Mouse (Mus musculus): ENCODE results near the gene Sbno2. TPM values are rescaled to one million over a fixed set of nuclear protein-coding genes. Genes with fewer than 3 reads are reported as not detected.

Sbno2 gene
- total RNA-seq, 4 experiments from 2014 or later = 9.5 to 12.0 (median 11.1) TPM

GRCm38 (mm10) chr10:80092690-80093089 is 12.7 kb downstream of the Sbno2 start:
- DNase-seq (ENCODE audit: low spot score) = no peak

- no peak for DNase-seq (ENCODE audit: low spot score)
Observed at GRCm38 (mm10) chr10:80091527-80091926, 13.8 kb downstream of the Sbno2 start.

GRCm38 (mm10) chr10:80089146-80089545 is 16.2 kb downstream of the Sbno2 start:
- no peak for DNase-seq (ENCODE audit: low spot score)

GRCm38 (mm10) chr10:80087483-80087882 is 17.9 kb downstream of the Sbno2 start:
- no peak for DNase-seq (ENCODE audit: low spot score)

- DNase-seq (ENCODE audit: low spot score) = no peak
Observed at GRCm38 (mm10) chr10:80086847-80087246, 18.5 kb downstream of the Sbno2 start.

- DNase-seq (ENCODE audit: low spot score) = peak; percentile 50
Observed at GRCm38 (mm10) chr10:80084817-80085487, 20.4 kb downstream of the Sbno2 start.

- DNase-seq (ENCODE audit: low spot score) = no peak
Observed at GRCm38 (mm10) chr10:80081075-80081474, 24.3 kb downstream of the Sbno2 start.

- DNase-seq (ENCODE audit: low spot score) = no peak
Observed at GRCm38 (mm10) chr10:80080396-80081070, 24.8 kb downstream of the Sbno2 start.

GRCm38 (mm10) chr10:80078366-80078765 is 27.0 kb downstream of the Sbno2 start:
- no peak for DNase-seq (ENCODE audit: low spot score)

GRCm38 (mm10) chr10:80077312-80077711 is 28.1 kb downstream of the Sbno2 start:
- no peak for DNase-seq (ENCODE audit: low spot score)

GRCm38 (mm10) chr10:80076386-80076785 is 29.0 kb downstream of the Sbno2 start:
- no peak for DNase-seq (ENCODE audit: low spot score)

- DNase-seq (ENCODE audit: low spot score) = no peak
Observed at GRCm38 (mm10) chr10:80075924-80076323, 29.4 kb downstream of the Sbno2 start.

GRCm38 (mm10) chr10:80074813-80075601 is 30.4 kb downstream of the Sbno2 start:
- peak; percentile 79 for DNase-seq (ENCODE audit: low spot score)

- no peak for DNase-seq (ENCODE audit: low spot score)
Observed at GRCm38 (mm10) chr10:80072623-80073489, 32.5 kb downstream of the Sbno2 start.

- no peak for DNase-seq (ENCODE audit: low spot score)
Observed at GRCm38 (mm10) chr10:80071516-80071900, 33.9 kb downstream of the Sbno2 start.

- peak; percentile 87 for DNase-seq (ENCODE audit: low spot score)
Observed at GRCm38 (mm10) chr10:80070837-80071515, 34.4 kb downstream of the Sbno2 start.

- DNase-seq (ENCODE audit: low spot score) = no peak
Observed at GRCm38 (mm10) chr10:80069948-80070450, 35.4 kb downstream of the Sbno2 start.

GRCm38 (mm10) chr10:80069251-80069650 is 36.1 kb downstream of the Sbno2 start:
- DNase-seq (ENCODE audit: low spot score) = no peak

- no peak for DNase-seq (ENCODE audit: low spot score)
Observed at GRCm38 (mm10) chr10:80063877-80064650, 41.3 kb downstream of the Sbno2 start.

- no peak for DNase-seq (ENCODE audit: low spot score)
Observed at GRCm38 (mm10) chr10:80063104-80063503, 42.3 kb downstream of the Sbno2 start.
